Mouse (Mus musculus): ENCODE data around the gene Carns1. TPM values are rescaled to one million over a fixed set of nuclear protein-coding genes. Genes with fewer than 3 reads are reported as not detected.
"Not testable (repeated sequence)": the region's sequence is repeated elsewhere in the genome, so short reads cannot be mapped to it uniquely, and the experiment has no call there.

Gene Carns1
- polyA plus RNA-seq, 1 experiment = not detected

DNA sequence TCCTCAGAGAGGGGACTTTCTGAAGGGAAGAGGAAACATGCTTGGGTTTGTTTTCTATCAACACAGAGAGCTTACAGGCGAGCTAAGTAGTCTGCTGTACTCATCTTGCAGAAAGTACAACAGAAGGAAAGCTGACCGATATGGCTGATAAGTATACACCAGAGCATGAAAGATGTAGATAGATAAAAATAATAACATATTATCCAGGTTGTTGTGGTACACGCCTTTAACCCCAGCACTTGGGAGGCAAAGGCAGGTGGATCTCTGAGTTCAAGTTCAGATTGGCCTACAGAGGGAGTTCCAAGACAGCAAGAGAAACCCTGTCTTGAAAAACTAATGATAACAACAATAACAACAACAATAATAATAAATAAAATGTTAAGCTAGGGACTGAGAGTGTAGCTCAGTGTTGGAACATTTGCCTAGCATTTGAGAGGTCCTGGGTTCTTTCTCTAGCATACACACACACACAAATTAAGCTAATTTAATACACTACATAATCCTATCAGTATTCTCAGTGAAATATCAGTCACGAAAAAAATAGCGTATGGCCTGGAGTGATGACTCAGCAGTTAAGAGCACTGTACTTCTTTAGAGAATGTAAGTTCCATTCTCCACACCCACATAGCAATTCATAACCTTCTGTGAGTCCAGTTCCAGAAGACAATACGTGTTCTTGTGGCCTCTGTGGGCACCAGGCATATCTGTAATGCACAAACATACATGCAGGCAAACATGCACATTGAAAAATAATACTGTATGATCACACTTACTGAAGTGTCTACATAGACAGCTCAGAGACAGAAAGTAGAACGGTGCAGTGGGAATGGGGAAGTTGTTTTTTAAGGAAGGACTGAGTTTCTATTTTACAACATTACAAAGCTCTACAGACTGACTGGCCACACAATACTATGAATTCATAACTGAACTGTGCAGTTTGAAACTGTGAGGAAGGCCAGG is 52.6 kb downstream of the Carns1 start:
- Histone ChIP-seq H3K4me3 (ENCODE audit: insufficient read depth, low read depth, low read length) (no peak overlapping the region), H3K4me1 (ENCODE audit: control insufficient read depth, insufficient read depth, low read length) (peaks cover 15% of the 10 kb centered on the region), H3K27ac (ENCODE audit: insufficient read depth, low read depth, low read length) (no peak overlapping the region)
- 85% methylated on average over 7 of the region's 7 CpGs for WGBS
- no peak for TF ChIP-seq CTCF (IDR thresholded peaks at IDR 0.05; ENCODE audit: insufficient read depth, low read depth, low read length)
- TF ChIP-seq POLR2A (IDR thresholded peaks at IDR 0.05; ENCODE audit: insufficient read depth, low read depth, low read length) = no peak

DNA sequence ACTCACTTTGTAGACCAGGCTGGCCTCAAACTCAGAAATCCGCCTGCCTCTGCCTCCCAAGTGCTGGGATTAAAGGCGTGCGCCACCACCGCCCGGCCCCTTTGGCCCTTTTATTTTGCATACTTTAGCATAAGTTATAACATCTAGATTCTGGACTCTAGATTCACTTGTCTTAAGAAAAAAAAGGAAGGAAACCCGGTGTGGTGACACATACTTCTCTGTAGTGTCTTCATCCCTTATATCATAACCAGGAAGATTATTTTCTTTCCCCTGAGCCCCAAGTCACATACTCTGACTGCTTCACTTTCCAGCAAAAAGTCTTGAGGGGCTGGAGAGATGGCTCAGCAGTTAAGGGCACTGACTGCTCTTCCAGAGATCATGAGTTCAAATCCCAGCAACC is 53.4 kb downstream of the Carns1 start:
- not testable (repeated sequence) for H3K4me1 ChIP-seq (ENCODE audit: control insufficient read depth, insufficient read depth, low read length); H3K4me3 ChIP-seq (ENCODE audit: insufficient read depth, low read depth, low read length); H3K27ac ChIP-seq (ENCODE audit: insufficient read depth, low read depth, low read length)
- WGBS = 56% methylated on average over 6 of the region's 6 CpGs

DNA sequence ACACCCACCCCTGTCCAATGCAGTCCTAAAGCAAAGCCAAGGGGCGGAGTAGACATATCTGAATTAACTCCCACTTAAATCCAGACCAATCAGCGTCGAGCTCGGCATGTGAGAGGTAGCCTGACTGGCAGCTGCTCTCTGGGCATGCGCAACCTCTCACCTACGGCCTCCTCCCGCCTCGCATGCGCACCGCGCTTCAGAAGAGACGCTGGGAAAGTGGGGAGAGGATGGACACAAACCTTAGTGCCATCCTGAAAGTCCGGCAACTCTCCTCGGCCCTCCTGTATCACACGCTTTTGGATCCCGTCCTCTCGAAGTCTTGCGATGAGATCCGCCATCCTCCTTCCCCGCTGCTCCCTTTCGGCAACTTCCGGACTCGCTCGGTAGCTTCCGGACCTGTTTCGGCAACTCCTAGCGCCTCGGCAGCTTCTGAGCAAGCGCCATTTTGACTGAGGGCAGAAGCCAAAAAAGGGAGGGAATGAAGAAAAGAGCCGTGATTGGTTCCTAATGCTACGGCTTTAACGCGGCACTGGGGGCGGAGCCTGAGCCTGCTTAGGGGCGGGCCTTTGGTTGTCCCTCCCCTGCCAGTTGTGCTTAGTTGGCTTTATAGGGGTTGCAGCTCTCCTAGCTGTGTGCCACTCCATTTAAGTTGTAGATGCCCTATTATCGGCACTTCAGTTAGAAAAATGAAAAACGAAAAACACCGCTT is 54.0 kb downstream of the Carns1 start:
- Histone ChIP-seq H3K27ac (ENCODE audit: insufficient read depth, low read depth, low read length) (peak overlapping the region; percentile 93), H3K4me3 (ENCODE audit: insufficient read depth, low read depth, low read length) (peak overlapping the region; percentile 77), H3K4me1 (ENCODE audit: control insufficient read depth, insufficient read depth, low read length) (0 out of 2 replicates have a peak, but pooled peaks cover 5% of the 10 kb centered on the region)
- TF ChIP-seq CTCF (IDR thresholded peaks at IDR 0.05; ENCODE audit: insufficient read depth, low read depth, low read length) (no peak), POLR2A (IDR thresholded peaks at IDR 0.05; ENCODE audit: insufficient read depth, low read depth, low read length) (peak; percentile 68; the same call in 1 of the 2 replicates)
- 2% methylated on average over 38 of the region's 38 CpGs for WGBS

DNA sequence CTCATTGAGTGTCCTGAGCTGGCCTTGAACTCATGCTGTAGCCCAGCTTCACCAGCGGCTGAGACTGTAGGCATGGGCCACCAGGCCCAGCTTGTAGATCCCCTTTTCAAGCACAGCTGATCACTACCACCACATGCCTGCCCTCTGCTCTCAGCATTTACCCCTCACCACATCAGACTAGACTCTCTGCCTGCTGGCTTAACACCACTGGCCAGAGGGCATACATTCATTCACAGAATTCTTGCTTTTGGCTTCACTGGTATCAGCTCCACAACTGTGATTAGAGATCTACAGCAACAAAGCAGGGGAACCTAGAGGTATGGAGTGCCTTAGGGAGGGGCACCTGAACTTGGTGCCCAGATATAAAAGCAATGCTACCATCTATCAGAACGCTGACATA is 54.8 kb downstream of the Carns1 start:
- H3K4me3 ChIP-seq (ENCODE audit: insufficient read depth, low read depth, low read length) = no peak overlapping the region
- WGBS = 88% methylated on average over 2 of the region's 2 CpGs
- no peak for TF ChIP-seq CTCF (IDR thresholded peaks at IDR 0.05; ENCODE audit: insufficient read depth, low read depth, low read length)
- no peak for TF ChIP-seq POLR2A (IDR thresholded peaks at IDR 0.05; ENCODE audit: insufficient read depth, low read depth, low read length)
- H3K4me1 ChIP-seq (ENCODE audit: control insufficient read depth, insufficient read depth, low read length) = 0 out of 2 replicates have a peak, but pooled peaks cover 5% of the 10 kb centered on the region
- H3K27ac ChIP-seq (ENCODE audit: insufficient read depth, low read depth, low read length) = no peak overlapping the region

DNA sequence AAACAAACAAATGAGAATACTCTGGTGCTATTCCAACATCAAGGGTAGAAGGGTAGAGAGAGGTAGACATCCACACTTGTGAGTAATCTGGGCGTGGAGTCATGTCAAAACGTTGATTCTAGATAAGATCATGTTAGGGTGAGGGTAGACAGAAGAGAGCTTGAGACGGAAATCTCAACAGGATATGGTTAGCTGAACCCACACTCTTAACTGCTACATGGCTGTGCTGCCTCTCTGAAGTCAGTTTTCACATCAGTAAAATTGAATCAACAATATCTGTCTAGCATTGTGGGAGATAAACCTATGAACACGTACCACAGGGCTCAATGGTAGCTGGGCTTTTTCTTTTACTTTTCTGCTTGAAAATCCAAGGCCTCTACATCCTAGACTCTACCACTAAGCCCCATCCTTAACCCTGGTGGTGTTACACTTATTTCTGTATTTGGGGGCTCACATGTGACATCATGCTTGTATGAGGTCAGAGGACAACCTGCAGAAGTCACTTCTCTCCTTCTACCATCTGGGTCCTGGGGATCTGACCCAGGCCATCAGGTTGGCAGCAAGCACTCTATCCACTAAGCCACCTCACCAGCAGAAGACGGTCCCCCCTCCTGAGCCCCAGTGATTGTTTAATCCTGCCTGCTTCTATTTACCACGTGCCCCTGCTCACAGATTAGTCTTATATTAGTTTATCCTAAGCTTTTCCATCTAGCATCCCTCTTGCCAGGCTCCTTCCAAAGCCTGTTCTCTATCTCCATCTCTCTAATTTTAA is 55.4 kb downstream of the Carns1 start:
- 94% methylated on average over 6 of the region's 6 CpGs for WGBS
- Histone ChIP-seq H3K4me1 (ENCODE audit: control insufficient read depth, insufficient read depth, low read length) (0 out of 2 replicates have a peak, but pooled peaks cover 3% of the 10 kb centered on the region), H3K27ac (ENCODE audit: insufficient read depth, low read depth, low read length) (no peak overlapping the region), H3K4me3 (ENCODE audit: insufficient read depth, low read depth, low read length) (no peak overlapping the region)
- TF ChIP-seq CTCF (IDR thresholded peaks at IDR 0.05; ENCODE audit: insufficient read depth, low read depth, low read length) = no peak
- TF ChIP-seq POLR2A (IDR thresholded peaks at IDR 0.05; ENCODE audit: insufficient read depth, low read depth, low read length) = no peak

DNA sequence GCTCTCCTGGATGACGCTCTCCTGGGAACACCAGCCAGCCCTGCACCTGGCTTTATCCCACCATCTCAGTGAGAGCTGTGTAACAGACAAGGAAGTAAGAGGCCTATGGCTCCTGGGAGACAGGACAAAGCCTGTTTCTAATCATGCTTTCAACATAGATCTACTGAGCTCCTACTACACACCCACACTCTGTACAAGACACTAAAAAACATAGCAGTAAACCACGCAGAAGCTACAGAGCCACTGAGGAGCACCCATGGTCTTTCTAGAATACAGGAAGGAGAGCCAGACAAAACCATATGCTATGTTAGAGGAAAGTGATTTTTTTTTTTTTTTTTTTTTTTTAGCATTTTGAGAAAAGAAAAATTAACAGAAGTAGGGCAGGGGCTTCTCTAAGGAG is 56.9 kb downstream of the Carns1 start:
- 89% methylated on average over 2 of the region's 2 CpGs for WGBS
- TF ChIP-seq CTCF (IDR thresholded peaks at IDR 0.05; ENCODE audit: insufficient read depth, low read depth, low read length) (no peak), POLR2A (IDR thresholded peaks at IDR 0.05; ENCODE audit: insufficient read depth, low read depth, low read length) (no peak)
- H3K27ac ChIP-seq (ENCODE audit: insufficient read depth, low read depth, low read length) = no peak overlapping the region

DNA sequence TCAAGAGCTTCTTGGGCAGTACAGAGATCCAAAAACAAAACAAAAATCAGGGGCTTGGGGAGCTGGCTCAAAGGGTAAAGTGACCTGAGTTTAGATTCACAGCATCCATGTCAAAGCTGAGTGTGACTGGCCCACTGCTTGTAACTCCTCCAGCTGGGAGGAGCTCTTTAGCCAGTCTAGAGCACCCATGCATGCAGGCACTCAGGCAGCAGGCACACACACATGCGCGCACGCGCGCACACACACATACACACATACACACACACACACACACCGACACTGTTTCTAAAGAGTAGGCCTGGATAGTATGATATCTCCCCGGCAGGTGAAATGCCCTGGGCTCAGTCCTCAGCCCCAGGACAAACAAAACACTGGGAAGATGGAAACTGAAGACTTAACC is 58.3 kb downstream of the Carns1 start:
- TF ChIP-seq POLR2A (IDR thresholded peaks at IDR 0.05; ENCODE audit: insufficient read depth, low read depth, low read length) (no peak), CTCF (IDR thresholded peaks at IDR 0.05; ENCODE audit: insufficient read depth, low read depth, low read length) (no peak)
- H3K4me1 ChIP-seq (ENCODE audit: control insufficient read depth, insufficient read depth, low read length) = peaks cover 19% of the 10 kb centered on the region
- H3K27ac ChIP-seq (ENCODE audit: insufficient read depth, low read depth, low read length) = no peak overlapping the region
- WGBS = 88% methylated on average over 7 of the region's 7 CpGs
- H3K4me3 ChIP-seq (ENCODE audit: insufficient read depth, low read depth, low read length) = no peak overlapping the region

More for the DNA sequence above, 56.9 kb downstream of the Carns1 start:
- Histone ChIP-seq H3K4me1 (ENCODE audit: control insufficient read depth, insufficient read depth, low read length) (peaks cover 9% of the 10 kb centered on the region), H3K4me3 (ENCODE audit: insufficient read depth, low read depth, low read length) (no peak overlapping the region)

DNA sequence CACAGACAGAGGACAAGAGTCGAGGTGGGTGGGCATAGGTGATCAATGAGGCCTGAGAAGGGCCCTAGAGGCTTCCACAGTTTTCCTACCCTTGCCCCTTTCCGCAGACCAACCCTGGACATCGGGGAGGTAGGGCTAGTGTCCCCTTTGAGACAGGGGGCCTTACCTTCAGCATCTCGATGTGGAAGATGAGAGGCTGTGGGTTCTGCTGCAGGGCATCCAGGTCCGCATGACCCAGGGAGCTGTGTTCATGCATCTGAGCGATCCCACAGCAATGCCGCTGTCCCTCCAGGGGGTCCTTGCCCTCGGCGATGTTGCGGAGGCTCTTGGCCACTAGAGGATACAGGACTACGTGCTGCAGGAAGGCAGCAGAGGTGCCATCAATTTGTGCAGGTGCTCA is 59.5 kb downstream of the Carns1 start:
- no peak for TF ChIP-seq CTCF (IDR thresholded peaks at IDR 0.05; ENCODE audit: insufficient read depth, low read depth, low read length)
- TF ChIP-seq POLR2A (IDR thresholded peaks at IDR 0.05; ENCODE audit: insufficient read depth, low read depth, low read length) = no peak
- 87% methylated on average over 11 of the region's 11 CpGs for WGBS
- H3K4me3 ChIP-seq (ENCODE audit: insufficient read depth, low read depth, low read length) = no peak overlapping the region
- H3K27ac ChIP-seq (ENCODE audit: insufficient read depth, low read depth, low read length) = no peak overlapping the region
- H3K4me1 ChIP-seq (ENCODE audit: control insufficient read depth, insufficient read depth, low read length) = peaks cover 19% of the 10 kb centered on the region
